Mouse (Mus musculus) testis, postnatal 10 days (tissue): Measurements from ENCODE around the gene Acss1.

Source experiments
- DNase-seq: peaks from one replicate; pipeline ENCODE4 v3.0.0; 2021; ENCODE audit warnings: low spot score

Acss1 gene

DNA sequence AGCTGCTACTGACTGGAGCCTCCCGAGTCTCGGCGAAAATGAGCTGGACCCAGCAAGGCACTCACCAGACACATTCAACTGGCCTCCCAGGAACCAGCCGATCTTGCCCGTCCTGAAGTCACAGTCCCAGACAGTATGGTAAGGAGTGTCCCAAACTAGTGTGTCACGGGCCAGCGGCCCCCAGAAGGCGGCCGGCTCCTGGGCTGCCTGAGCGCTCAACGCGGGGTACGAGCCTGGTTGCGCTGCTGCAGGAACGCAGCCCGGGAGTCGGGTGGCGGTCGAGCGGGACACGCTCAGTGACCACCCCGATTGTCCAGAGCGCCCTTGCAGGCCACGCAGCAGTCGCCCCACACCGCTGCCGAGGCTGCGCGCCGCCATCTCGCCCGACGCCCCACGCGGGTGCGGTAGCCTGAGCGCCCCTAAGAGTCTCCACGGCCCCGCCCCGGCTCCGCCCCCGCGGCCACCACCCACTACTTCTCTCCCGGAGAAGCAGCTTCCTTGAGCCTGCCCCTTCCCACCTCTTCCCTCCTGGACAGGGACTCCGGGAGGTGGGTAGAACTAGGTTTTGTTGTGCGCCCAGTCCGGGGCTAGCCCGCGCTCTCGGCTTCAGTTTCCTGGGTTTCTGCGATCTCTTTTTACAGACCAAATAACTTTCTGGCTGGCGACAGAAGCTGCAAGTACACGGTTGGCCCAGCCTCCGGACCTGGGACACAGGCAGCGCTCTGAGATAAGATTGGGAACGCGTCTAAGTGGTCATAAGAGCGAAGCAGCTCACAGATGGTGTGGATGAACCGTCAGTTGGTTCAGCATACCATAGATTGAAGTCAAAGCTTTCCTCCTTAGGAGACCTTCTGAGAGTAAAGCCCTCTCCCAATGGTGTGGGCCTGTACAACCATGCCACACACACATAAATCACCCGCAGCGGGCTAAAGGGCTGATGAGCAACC, at the start of gene Acss1:
Acss1 (minus strand) TSS at position 681 of the 947 bp plus-strand sequence.
- peak; percentile 84 for DNase-seq

DNA sequence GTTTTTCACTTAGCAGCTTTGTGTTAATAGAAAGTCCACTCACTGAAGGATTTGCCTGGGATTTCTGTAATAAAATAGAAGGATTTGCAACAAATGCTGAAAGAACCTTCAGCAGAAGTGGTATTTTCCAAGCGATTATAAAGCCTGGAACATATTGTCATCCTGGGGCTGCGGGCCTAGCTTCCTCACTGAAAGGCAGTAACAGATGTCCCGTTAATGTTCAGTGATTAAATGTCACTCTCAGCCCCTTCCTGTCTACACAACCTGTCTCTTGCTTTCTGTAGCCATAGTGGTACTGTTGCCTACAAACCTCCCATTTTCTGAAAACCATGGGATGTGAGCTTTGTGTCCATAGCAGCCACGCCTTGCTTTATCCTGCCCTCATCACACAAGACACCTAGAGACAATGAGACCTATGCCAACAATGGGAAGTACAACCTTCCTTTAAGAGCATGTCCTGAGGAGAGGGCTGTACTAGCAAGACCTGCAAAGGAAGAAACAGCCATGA, 43.9 kb upstream of the Acss1 start:
- no peak for DNase-seq

GRCm38 (mm10) chr2:150691481-150692170, 23.3 kb upstream of the Acss1 start:
- DNase-seq: no peak

GRCm38 (mm10) chr2:150690216-150690615, 21.9 kb upstream of the Acss1 start:
- no peak for DNase-seq

DNA sequence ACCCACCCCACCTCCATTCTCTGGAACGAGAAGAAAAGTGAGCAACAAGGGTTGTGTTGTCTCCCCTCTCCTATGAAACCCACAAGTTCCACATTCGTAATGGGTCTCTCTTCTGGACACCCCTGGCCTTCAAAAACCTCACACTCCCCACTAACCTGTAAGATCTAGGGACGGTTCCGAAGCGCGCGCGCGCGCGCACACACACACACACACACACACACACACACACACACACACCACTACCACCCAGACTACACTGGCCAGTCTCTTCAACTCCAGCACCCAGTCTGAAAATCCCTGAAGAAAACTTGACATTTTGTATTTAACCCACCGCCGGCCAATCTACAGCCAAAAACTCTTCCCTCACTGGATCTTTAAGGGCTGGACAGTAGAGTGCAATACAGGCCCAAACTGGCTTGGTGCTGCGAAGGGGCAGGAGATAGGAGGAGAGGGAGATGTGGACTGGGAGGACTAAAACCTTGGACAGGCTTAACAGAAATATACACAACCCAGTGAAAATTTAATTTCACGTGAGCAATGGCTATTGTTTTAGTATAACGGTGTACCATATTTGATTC, 21.0 kb upstream of the Acss1 start, which contains the start of gene Vsx1:
Vsx1 (minus strand) TSS at position 138 of the 578 bp plus-strand sequence.
- no peak for DNase-seq

GRCm38 (mm10) chr2:150688541-150689186, 20.4 kb upstream of the Acss1 start:
- peak; percentile 56 for DNase-seq

DNA sequence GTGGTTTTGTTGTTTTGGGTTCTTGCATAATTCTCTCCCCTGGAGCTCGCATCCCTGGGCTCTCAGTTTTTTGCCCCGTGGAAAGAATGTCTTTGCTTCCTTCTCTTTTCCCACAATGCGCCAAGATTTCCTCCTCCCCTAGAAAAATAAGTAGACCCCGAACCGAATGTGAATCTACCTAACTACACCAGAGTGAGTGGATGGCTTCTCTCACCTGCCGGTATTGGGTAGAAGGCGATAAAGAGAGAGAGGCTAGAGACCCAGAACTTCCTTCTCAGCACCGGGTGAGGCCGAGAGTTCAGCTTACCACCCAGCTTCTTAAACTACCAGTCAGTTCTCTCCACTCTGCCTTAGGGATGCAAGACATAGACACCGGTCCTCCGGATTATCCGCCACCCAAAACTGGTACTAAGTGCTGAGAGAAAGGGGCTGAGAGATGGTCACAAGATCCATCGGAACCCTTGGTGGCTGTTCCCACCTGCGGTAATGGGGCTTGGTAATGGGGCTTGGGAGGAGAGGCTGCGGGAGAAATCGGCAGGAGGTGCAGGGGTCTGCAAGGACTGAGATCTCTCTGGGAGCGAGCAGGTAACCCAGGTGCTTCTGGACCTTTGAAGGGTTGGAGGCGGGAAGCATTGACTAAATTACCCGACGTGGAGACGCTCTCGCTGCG, 19.7 kb upstream of the Acss1 start:
- no peak for DNase-seq

GRCm38 (mm10) chr2:150685389-150685788, 17.1 kb upstream of the Acss1 start:
- no peak for DNase-seq

DNA sequence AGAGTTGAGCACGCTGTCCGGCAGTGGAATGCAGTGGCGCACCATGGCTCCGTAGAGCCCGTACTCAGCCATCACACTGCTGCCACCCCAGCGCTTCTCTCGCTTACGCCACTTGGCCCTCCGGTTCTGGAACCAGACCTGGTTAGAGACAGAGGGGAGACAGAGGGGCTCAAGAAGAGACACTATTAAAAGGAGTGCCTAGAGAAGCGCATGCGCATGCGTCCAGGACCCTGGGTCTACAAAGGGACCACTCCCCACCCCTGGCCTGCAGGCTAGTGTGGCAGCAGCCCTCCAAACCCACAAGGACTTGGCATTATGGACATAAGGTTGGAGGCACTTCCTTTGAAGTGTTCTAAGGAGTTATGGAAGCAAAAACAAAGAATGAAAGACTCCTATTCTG, 16.2 kb upstream of the Acss1 start:
- DNase-seq: no peak

- no peak for DNase-seq
Observed at GRCm38 (mm10) chr2:150681581-150681980, 13.3 kb upstream of the Acss1 start.

DNA sequence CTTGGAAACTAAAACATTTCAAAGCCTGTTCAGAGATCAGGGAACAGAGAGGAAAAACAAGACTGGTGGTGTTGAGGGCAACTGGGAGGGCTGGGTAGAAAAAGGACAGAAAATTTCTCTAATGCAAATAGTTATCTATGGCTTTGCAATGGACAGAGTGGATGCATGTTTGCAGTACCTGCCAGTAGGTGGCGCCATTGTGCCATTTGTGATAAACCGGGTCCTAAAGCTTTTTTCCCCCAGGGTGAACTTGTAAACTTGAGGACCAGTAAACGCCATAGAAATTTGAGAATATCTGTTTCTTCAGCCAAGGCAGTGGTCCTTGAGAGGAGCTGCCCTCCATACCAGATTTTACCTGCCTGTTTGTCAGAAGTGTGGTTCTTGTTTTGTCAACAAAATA, 10.1 kb upstream of the Acss1 start:
- peak; percentile 90 for DNase-seq

- no peak for DNase-seq
Observed at GRCm38 (mm10) chr2:150675525-150675924, 7.2 kb upstream of the Acss1 start.

DNA sequence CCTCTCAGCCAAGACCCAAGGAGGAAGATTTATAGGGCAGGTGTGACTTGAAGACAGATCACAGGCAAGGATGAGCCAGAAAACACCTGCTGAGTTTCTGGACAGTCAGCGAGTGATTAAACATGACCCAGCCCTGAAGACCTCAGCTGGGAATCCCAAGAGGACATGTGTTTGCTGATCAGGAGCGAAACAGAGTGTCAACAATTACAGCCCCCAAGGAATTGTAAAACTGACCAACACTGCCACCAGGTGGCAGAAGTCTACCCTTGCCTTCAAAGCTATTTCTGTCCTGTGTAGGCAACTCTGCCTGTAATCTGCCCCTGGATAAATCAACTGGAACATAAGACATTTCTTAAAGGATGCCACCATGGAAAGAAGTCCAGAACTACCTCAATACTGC, 6.6 kb upstream of the Acss1 start:
- DNase-seq: peak; percentile 77

DNA sequence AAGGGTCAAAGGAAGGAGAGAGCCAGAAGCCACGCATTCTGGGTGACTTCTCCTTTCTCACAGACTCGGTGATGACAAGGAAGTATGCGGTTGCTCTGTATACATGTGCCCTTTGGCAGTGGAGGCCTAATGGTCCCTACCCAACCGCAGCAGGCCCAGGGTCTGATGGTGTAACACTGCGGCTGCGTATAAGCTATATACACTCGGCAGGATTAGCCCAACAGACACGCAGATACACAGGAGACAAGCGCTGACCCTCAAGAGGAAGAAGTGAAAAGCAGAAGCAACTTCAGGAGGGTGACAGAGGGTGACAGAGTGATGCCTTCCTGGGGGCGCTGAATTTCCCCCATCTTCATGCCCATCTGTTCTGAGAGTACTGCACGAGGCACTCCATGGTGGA, 5.6 kb upstream of the Acss1 start:
- no peak for DNase-seq

- DNase-seq: no peak
Observed at GRCm38 (mm10) chr2:150671609-150672290, 3.5 kb upstream of the Acss1 start.

GRCm38 (mm10) chr2:150670926-150671325, 2.6 kb upstream of the Acss1 start:
- no peak for DNase-seq

GRCm38 (mm10) chr2:150669454-150670045, 1.2 kb upstream of the Acss1 start:
- DNase-seq: peak; percentile 60

GRCm38 (mm10) chr2:150668956-150669355, 656 bp upstream of the Acss1 start:
- no peak for DNase-seq

GRCm38 (mm10) chr2:150667065-150667819, 1.1 kb downstream of the Acss1 start:
- no peak for DNase-seq

GRCm38 (mm10) chr2:150666723-150667064, 1.6 kb downstream of the Acss1 start:
- DNase-seq: no peak
